Mouse (Mus musculus): ENCODE data around the gene Slc6a6. TPM values are rescaled to one million over a fixed set of nuclear protein-coding genes. Genes with fewer than 3 reads are reported as not detected.

Gene Slc6a6
- total RNA-seq, 2 experiments from 2014 or later: 67.0 to 91.9 TPM

DNA sequence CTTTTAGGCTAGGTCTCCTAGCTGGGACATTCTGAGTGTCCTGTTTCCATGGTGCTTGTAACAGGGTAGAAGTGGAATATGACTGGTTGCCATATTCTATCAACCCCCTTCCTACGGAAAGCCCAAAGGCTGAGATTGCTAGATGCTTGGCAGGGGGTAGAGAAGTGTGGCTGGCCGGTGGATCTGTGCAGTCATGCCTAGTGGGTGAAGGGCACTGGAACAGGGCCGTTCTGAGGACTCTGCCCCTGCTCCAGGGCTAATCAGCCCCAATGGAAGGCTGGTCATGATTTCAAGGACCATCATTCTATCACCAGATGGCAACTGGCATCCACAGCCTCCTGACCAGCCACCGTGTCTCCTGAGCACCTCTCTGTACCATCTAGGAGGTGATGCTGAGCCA, 7.7 kb downstream of the Slc6a6 start:
- no peak for DNase-seq
- Histone ChIP-seq H3K4me3 (no peak overlapping the region), H3K27ac (peak overlapping the region; percentile 4; the same call in 1 of the 2 replicates)
- TF ChIP-seq CTCF (IDR thresholded peaks at IDR 0.05): no peak
- intact Hi-C loops (cut with DNase I): no loop called here

DNA sequence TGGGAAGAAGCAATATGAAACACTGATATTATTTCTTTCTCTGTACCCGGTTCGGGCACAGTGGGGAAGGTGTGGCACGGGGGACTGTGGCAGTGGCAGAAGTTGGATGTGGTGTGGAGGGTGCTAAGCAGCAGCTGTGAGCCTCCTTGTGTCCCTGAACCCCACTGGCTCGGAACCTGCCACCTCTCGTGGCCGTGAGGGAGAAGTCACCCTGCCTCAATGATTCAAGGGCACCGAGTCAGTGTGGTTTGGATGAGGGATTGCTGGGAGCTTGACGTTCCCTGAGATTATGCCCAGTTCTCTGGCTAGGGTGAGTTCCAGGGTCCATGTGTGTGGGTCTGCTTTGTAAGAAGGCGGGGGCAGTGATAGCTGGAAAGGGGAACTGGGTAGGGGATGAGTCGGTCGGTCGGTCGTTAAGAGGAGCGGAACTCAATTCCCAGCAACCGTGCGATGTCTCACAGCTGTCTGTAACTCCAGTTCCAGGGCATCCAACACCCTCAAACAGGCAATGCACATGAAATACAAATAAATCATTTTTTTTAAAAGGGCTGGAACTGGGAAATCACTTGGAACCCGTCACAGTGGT, 9.5 kb downstream of the Slc6a6 start:
- Histone ChIP-seq H3K27ac (peak overlapping the region; percentile 68), H3K4me3 (no peak overlapping the region)
- intact Hi-C loops (cut with DNase I): no loop called here
- no peak for DNase-seq
- TF ChIP-seq CTCF (IDR thresholded peaks at IDR 0.05): no peak

DNA sequence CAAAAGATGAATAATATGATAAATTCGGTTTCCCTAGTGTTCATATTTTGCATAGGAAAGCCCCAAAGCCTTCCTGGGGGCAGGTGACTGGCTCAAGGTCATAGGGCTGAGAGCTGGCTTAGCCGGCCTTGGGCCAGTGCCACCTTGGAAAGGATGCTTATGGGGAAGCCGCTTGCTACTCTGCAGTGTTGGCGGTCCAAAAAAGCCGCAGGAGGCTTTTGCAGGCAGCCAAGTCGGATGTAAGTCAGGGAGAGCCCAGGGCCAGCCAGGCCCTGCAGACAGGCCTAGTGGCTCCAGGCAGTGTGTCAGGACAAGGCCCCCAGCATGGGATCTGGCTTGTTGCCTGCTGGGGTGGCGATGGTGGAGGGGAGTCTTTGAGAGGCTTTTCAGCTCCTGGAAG, 10.8 kb downstream of the Slc6a6 start:
- no peak for TF ChIP-seq CTCF (IDR thresholded peaks at IDR 0.05)
- Histone ChIP-seq H3K27ac (peak overlapping the region; percentile 68), H3K4me3 (no peak overlapping the region)
- peak; percentile 84 for DNase-seq
- intact Hi-C loops (cut with DNase I): no loop called here

DNA sequence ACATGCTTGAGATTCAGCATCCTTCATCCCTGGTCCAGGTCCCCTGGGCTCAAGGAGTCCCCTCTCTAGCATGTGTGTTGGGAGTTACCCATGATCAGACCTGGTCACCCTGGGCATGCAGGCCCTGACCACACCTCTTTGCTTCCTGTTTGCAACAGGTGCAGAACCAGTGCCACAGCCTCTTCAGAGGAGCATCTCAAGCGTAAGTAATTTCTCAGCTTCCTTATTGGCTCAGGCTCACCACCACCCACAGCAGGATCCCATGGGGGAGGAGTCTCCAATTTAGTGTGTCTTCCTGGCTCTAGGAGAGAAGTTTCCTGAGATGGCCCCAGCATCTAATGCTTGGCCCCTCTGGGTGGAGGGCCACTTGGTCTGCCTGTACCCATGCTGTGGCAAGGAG, 15.0 kb downstream of the Slc6a6 start:
- DNase-seq: no peak
- Histone ChIP-seq H3K4me3 (no peak overlapping the region), H3K27ac (no peak overlapping the region)
- no peak for TF ChIP-seq CTCF (IDR thresholded peaks at IDR 0.05)
- intact Hi-C loops (cut with DNase I): no loop called here

DNA sequence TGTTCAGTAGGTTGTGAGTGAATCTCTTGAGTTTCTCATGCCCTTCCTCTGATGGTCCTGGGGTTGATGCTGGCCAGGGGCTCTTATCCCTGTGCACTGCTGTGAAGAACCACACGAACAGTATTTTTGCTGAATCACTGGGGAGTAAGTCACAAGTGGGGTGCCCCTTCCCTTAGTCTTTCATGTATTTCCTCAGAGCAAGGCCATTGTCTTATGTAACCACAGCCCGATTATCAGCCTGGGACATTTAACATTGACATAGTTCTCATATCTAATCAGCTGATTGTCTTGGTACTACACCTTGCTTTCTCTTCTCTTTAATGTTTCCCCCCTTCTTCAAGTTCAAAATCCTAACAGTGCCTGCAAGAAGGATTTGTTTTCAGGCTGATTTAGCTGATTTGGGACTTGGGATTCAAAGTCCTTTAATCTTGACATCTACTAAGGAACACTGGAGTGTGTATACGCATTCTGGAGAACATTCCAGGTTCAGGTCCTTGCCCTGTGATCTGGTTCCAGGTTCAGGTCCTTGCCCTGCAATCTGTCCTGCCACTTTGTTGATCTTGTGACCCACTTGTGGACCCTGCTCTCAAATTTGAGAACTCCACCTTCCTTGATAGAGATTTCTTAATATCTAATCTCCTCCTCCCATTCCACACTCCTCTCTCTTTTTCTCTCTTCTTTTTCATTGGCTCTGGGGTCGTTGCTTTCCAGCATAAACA, 15.8 kb downstream of the Slc6a6 start:
- H3K27ac ChIP-seq: no peak overlapping the region; the same call in 1 of the 2 replicates
- no peak overlapping the region for H3K4me3 ChIP-seq
- no peak for DNase-seq
- TF ChIP-seq CTCF (IDR thresholded peaks at IDR 0.05): no peak
- intact Hi-C loops (cut with DNase I): no loop called here

DNA sequence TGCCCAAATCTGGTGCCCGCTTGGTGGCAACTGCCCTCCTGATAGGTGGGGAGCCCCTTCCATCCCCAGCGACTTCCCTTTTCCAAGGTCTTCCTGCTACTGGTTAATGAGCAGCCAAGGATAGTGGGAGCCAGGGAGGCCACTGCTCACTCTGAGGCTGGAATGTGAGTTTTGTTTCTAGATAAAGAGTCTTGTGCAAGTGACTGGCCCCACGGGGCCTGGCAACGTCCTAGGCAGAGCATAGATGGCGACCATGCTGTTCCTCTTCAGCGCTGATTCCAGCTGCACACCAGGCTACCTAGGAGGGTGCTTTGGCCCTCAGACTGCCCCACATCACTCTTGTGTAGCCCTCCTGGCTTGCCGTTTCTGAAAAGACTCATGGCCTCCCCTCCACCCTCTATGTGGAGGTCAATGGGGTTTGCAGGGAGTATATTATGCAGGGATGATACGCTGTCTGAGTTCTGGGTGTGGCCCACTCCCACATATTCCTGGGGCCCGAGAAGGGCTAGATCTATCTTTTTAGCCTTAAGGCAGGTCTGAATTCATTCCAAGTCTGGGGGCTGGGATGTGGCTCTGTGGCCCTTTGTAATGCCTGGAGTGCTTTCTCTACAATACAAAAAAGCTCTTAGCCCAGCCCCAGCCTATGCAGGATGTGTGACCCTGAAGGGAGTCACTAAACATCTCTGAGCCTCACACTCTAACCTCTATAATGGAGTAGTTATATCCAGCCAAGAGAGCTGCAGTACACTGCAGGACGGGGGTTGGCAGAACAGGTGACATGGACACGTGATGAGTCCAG, 17.2 kb downstream of the Slc6a6 start:
- Histone ChIP-seq H3K4me3 (no peak overlapping the region), H3K27ac (no peak overlapping the region)
- DNase-seq: no peak
- no peak for TF ChIP-seq CTCF (IDR thresholded peaks at IDR 0.05)
- intact Hi-C loops (cut with DNase I): no loop called here

DNA sequence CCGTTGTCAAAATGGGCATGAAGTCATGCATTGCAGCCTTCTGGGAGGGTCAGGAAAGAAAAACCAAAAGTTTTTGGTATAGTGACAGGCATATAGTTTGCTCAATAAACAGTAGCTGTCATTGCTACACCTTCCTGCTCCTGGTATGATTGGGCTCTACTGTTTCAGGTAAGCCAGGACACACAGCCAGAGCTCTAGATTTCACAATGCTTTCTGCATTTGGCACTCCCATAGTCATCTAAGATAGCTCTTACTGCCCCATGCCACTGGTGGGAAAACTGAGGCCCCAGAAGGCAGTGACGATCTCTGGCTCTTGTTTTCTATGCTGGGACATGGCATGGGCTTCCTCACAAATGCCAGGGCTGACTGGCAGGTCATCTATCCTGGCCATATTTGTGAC, 19.6 kb downstream of the Slc6a6 start:
- intact Hi-C loops (cut with DNase I): no loop called here
- H3K27ac ChIP-seq: peak overlapping the region; percentile 84; the same call in 1 of the 2 replicates
- DNase-seq: no peak
- H3K4me3 ChIP-seq: no peak overlapping the region
- TF ChIP-seq CTCF (IDR thresholded peaks at IDR 0.05): no peak

DNA sequence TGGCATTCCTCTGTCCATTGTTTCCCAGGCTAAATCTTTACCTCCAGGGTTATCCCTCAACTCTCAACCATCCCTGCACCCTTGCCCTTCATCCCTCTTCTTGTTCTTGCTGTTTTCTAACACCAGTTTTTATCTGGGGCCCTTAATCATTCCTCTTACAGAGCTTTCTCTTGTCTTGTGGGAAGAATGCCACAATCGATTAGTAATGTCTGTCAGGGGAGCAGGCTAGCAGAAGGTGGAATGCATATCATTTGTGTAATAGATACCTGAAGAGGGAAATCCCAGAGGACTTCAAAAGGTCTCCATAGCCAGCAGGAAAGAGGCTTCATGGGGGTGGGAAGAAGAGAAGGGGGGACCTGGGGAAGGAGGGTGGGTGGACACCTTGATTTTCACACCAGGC, 20.6 kb downstream of the Slc6a6 start:
- intact Hi-C loops (cut with DNase I): no loop called here
- no peak overlapping the region for H3K4me3 ChIP-seq
- H3K27ac ChIP-seq: peak overlapping the region; percentile 84
- DNase-seq: no peak
- TF ChIP-seq CTCF (IDR thresholded peaks at IDR 0.05): no peak

DNA sequence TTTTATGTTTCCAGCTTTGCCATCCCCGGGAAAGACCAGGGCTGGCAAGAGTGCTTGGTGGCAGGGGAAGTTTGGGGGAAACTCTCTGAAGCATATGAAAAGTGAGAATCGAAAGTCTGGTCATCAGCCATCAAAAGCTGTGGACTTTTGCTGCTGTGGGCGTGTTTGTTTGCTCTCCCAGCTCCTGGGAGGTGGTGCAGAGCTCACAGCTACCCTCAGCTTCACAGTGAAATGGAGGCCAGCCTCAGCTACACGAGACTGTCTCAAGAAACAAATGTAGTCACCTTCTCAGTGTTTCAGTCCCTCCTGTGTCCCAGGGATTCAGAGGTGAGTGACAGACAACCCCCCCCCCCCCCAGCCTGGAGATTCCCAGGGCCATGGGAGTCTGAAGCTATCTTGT, 21.8 kb downstream of the Slc6a6 start:
- intact Hi-C loops (cut with DNase I): no loop called here
- no peak for DNase-seq
- TF ChIP-seq CTCF (IDR thresholded peaks at IDR 0.05): no peak
- Histone ChIP-seq H3K27ac (peak overlapping the region; percentile 84), H3K4me3 (no peak overlapping the region)

DNA sequence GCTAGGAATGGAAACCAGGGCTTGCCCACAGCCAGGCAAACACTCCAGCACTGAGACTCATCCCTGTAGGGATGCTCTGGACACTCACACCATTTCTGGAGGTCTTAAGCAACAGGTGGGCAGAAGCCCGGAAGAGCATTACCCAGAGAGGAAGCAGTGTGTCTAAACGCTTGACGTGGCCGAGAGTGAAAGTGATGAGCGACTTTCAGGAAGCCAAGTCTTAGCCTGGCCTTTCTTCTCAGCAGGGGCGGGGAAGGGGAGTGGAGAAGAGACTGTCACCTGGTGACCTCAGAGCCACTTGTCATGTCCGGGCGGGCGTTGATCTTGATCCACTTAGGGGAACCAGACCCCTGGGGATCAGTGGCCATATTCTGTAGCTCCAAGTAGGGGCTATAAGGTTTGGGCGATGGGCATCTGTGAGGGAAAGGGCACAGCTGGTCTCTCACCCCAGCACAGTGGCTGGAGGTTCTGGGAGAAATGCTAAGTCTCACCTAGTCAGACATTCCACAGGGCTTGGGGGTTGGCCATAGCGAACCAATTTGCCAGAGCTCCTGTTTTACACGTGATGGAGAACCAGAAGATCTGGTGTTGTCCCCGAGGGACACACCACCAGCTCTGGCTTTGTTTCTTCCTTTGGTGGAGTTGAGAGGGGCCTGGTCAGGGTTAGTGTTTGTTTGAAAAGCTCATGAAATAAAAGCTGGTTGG, 22.4 kb downstream of the Slc6a6 start:
- no peak for TF ChIP-seq CTCF (IDR thresholded peaks at IDR 0.05)
- Histone ChIP-seq H3K27ac (peak overlapping the region; percentile 84), H3K4me3 (peak overlapping the region; percentile 2; the same call in 1 of the 2 replicates)
- DNase-seq: peak; percentile 58
- intact Hi-C loops (cut with DNase I): no loop called here

DNA sequence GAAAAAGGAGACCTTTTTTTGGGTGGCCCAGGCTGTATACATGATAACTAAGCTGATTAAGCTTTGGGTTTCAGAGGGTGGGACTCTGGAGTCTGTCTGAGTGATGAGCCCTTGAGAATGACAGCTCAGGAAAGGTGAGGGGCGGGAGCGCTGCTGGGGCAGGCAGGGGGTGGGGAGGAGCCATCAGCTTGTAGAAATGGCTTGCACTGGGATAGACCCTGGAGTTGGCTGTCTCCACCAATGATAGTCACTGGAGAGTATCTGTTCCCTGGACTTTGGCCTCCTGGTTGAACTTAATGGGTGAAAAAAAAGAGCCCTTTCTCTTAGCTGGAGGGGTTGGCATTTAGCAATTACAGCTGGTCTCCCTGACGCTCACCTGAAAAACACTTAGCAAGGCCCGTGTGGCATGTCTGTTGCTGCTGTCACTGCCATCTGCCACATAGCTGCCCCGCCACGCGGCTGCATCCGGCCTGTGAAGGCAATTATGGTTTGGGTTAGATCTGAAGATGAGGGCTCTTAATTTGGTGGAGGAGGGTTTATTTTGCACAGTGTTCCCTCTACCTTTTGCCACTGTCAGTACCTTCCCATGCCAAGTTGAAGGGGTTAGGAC, 23.5 kb downstream of the Slc6a6 start:
- DNase-seq: no peak
- Histone ChIP-seq H3K27ac (peak overlapping the region; percentile 84), H3K4me3 (no peak overlapping the region)
- no peak for TF ChIP-seq CTCF (IDR thresholded peaks at IDR 0.05)
- intact Hi-C loops (cut with DNase I): no loop called here

DNA sequence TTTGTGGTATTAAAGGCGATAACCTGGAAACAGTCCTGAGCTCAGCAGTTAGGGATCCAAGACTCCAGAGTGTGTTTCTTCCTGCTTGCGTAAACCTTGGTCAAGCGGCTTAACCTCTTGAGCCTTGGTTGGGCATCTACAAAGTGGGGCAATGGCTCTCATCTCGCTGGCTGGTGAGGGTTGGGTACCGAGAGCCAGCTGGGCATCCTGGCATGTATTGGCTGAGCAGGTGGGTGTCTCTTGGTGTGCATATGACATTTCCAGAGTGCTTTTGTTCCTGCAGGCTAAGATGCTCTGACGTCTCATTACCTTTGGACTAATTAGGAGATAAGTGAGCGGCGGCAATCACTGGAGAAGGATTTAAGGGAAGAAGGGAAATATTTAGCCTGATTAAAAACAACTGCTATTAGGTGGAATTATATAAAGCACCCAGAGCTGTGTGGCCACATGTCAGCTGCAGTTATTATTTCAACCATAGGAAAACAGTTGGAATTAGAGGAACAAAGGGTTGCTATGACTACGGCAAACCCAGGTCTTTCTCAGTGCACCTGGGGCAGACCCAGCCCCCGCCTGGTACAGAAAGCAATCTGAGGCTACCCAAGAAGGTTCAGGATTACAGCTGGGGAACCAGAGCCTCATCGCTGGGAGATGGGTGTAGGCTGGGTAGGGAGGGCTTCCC, 24.2 kb downstream of the Slc6a6 start:
- H3K27ac ChIP-seq: peak overlapping the region; percentile 84
- no peak for TF ChIP-seq CTCF (IDR thresholded peaks at IDR 0.05)
- DNase-seq: no peak
- intact Hi-C loops (cut with DNase I): no loop called here
- H3K4me3 ChIP-seq: no peak overlapping the region
